Mouse (Mus musculus): ENCODE results near the gene Hist1h2ad. TPM values are rescaled to one million over a fixed set of nuclear protein-coding genes. Genes with fewer than 3 reads are reported as not detected.

The Hist1h2ad gene
- polyA plus RNA-seq, 1 experiment from 2014 or later: not detected

GRCm38 (mm10) chr13:23622861-23623450, 48.8 kb downstream of the Hist1h2ad start:
- WGBS: 29% methylated on average over 7 of the region's 7 CpGs
- H3K36me3 ChIP-seq (replicated peaks; ENCODE audit: control insufficient read depth, insufficient read depth): no peaks in the 10 kb centered on the region
- peak overlapping the region; percentile 53 for H3K4me3 ChIP-seq (replicated peaks; ENCODE audit: low read length)
- DNase-seq (ENCODE audit: low spot score) (peak; percentile 54), ATAC-seq (ENCODE audit: low FRiP score) (no peak)
- peak overlapping the region; percentile 100 for H3K4me2 ChIP-seq (replicated peaks)
- peaks cover 15% of the 10 kb centered on the region for H3K4me1 ChIP-seq (replicated peaks; ENCODE audit: control insufficient read depth, insufficient read depth, low read length)
- peak overlapping the region; percentile 94 for H3K27ac ChIP-seq
- no peaks in the 10 kb centered on the region for H3K9me3 ChIP-seq (ENCODE audit: control insufficient read depth, low read length)
- no peaks in the 10 kb centered on the region for H3K27me3 ChIP-seq (ENCODE audit: control insufficient read depth, insufficient read depth, low read length)
- H3K9ac ChIP-seq: peak overlapping the region; percentile 81

Small RNA genes within 50 kb of the gene (microRNA-seq; reads per million reads assigned to microRNA genes)
- gene Gm44297: not detected
- gene Gm44359: not detected
- not detected for gene Gm44394

Other genes with a start within 250 kb of the Hist1h2ad start
- gene Zfp322a, start 205.2 kb upstream of the Hist1h2ad start, polyA plus RNA-seq (2014; fragmentation: Nextera tagmentation; extraction: Ambion mirVana): 48.8 and 52.0 TPM in 2 replicates
- 8.5 and 8.9 TPM in 2 replicates for gene Abt1, start 150.5 kb upstream of the Hist1h2ad start, polyA plus RNA-seq (2014; fragmentation: Nextera tagmentation; extraction: Ambion mirVana)
- 0.05 TPM in 1 of 2 replicates, not detected in the other for gene Btn1a1, start 108.5 kb upstream of the Hist1h2ad start, polyA plus RNA-seq (2014; fragmentation: Nextera tagmentation; extraction: Ambion mirVana)
- gene Btn2a2, start 85.5 kb upstream of the Hist1h2ad start, polyA plus RNA-seq (2014; fragmentation: Nextera tagmentation; extraction: Ambion mirVana): 0.21 TPM in 1 of 2 replicates, not detected in the other
- 3.2 and 3.3 TPM in 2 replicates for gene Hist1h4h, start 43.3 kb upstream of the Hist1h2ad start, polyA plus RNA-seq (2014; fragmentation: Nextera tagmentation; extraction: Ambion mirVana)
- gene Hist1h2af, start 40.5 kb upstream of the Hist1h2ad start, polyA plus RNA-seq (2014; fragmentation: Nextera tagmentation; extraction: Ambion mirVana): 0.81 and 3.3 TPM in 2 replicates
- gene Hist1h3g, start 39.0 kb upstream of the Hist1h2ad start, polyA plus RNA-seq (2014; fragmentation: Nextera tagmentation; extraction: Ambion mirVana): 1.2 TPM in 1 of 2 replicates, not detected in the other
- gene Hist1h2bh, start 31.0 kb upstream of the Hist1h2ad start, polyA plus RNA-seq (2014; fragmentation: Nextera tagmentation; extraction: Ambion mirVana): 0.22 TPM in 1 of 2 replicates, not detected in the other
- 0.28 and 0.29 TPM in 2 replicates for gene Hist1h3f, start 30.3 kb upstream of the Hist1h2ad start, polyA plus RNA-seq (2014; fragmentation: Nextera tagmentation; extraction: Ambion mirVana)
- gene Hist1h4f, start 22.7 kb upstream of the Hist1h2ad start, polyA plus RNA-seq (2014; fragmentation: Nextera tagmentation; extraction: Ambion mirVana): not detected in 2 replicates
- 0.12 and 0.17 TPM in 2 replicates for gene Hist1h1d, start 21.1 kb upstream of the Hist1h2ad start, polyA plus RNA-seq (2014; fragmentation: Nextera tagmentation; extraction: Ambion mirVana)
- 1.5 and 3.1 TPM in 2 replicates for gene Hist1h3e, start 12.0 kb upstream of the Hist1h2ad start, polyA plus RNA-seq (2014; fragmentation: Nextera tagmentation; extraction: Ambion mirVana)
- 21.8 and 22.5 TPM in 2 replicates for gene Hist1h2ae, start 3.2 kb upstream of the Hist1h2ad start, polyA plus RNA-seq (2014; fragmentation: Nextera tagmentation; extraction: Ambion mirVana)
- 0.94 and 2.3 TPM in 2 replicates for gene Hist1h2bg, start 3.0 kb upstream of the Hist1h2ad start, polyA plus RNA-seq (2014; fragmentation: Nextera tagmentation; extraction: Ambion mirVana)
- 0.91 and 1.8 TPM in 2 replicates for gene Hist1h2bf, start 185 bp upstream of the Hist1h2ad start, polyA plus RNA-seq (2014; fragmentation: Nextera tagmentation; extraction: Ambion mirVana)
- gene Hist1h3d, start 1.4 kb downstream of the Hist1h2ad start, polyA plus RNA-seq (2014; fragmentation: Nextera tagmentation; extraction: Ambion mirVana): 1.4 and 2.2 TPM in 2 replicates
- 29.1 and 37.2 TPM in 2 replicates for gene Hist1h4d, start 7.2 kb downstream of the Hist1h2ad start, polyA plus RNA-seq (2014; fragmentation: Nextera tagmentation; extraction: Ambion mirVana)
- 0.52 and 1.0 TPM in 2 replicates for gene Hist1h2be, start 46.7 kb downstream of the Hist1h2ad start, polyA plus RNA-seq (2014; fragmentation: Nextera tagmentation; extraction: Ambion mirVana)
- 4.4 and 5.3 TPM in 2 replicates for gene Hist1h1e, start 48.2 kb downstream of the Hist1h2ad start, polyA plus RNA-seq (2014; fragmentation: Nextera tagmentation; extraction: Ambion mirVana)
- 0.26 and 0.27 TPM in 2 replicates for gene Hist1h2ac, start 109.6 kb downstream of the Hist1h2ad start, polyA plus RNA-seq (2014; fragmentation: Nextera tagmentation; extraction: Ambion mirVana)
- gene Hist1h2bc, start 109.8 kb downstream of the Hist1h2ad start, polyA plus RNA-seq (2014; fragmentation: Nextera tagmentation; extraction: Ambion mirVana): 14.5 and 15.1 TPM in 2 replicates
- gene Hist1h1t, start 121.4 kb downstream of the Hist1h2ad start, polyA plus RNA-seq (2014; fragmentation: Nextera tagmentation; extraction: Ambion mirVana): not detected in 2 replicates
- gene Hist1h4c, start 124.1 kb downstream of the Hist1h2ad start, polyA plus RNA-seq (2014; fragmentation: Nextera tagmentation; extraction: Ambion mirVana): 3.0 and 3.5 TPM in 2 replicates
- gene Hfe, start 136.5 kb downstream of the Hist1h2ad start, polyA plus RNA-seq (2014; fragmentation: Nextera tagmentation; extraction: Ambion mirVana): 4.8 and 7.0 TPM in 2 replicates
- 7.2 and 8.3 TPM in 2 replicates for gene Hist1h1c, start 164.4 kb downstream of the Hist1h2ad start, polyA plus RNA-seq (2014; fragmentation: Nextera tagmentation; extraction: Ambion mirVana)
- gene Hist1h3c, start 171.2 kb downstream of the Hist1h2ad start, polyA plus RNA-seq (2014; fragmentation: Nextera tagmentation; extraction: Ambion mirVana): 1.1 TPM in 1 of 2 replicates, not detected in the other
- 0.64 TPM in 1 of 2 replicates, not detected in the other for gene Hist1h2bb, start 172.4 kb downstream of the Hist1h2ad start, polyA plus RNA-seq (2014; fragmentation: Nextera tagmentation; extraction: Ambion mirVana)
- gene Hist1h2ab, start 176.7 kb downstream of the Hist1h2ad start, polyA plus RNA-seq (2014; fragmentation: Nextera tagmentation; extraction: Ambion mirVana): 6.7 and 9.8 TPM in 2 replicates
- gene Hist1h3b, start 177.9 kb downstream of the Hist1h2ad start, polyA plus RNA-seq (2014; fragmentation: Nextera tagmentation; extraction: Ambion mirVana): 1.1 and 1.8 TPM in 2 replicates
- gene Hist1h4b, start 182.6 kb downstream of the Hist1h2ad start, polyA plus RNA-seq (2014; fragmentation: Nextera tagmentation; extraction: Ambion mirVana): 2.1 TPM in 1 of 2 replicates, not detected in the other
- 0.55 TPM in 1 of 2 replicates, not detected in the other for gene Hist1h4a, start 186.8 kb downstream of the Hist1h2ad start, polyA plus RNA-seq (2014; fragmentation: Nextera tagmentation; extraction: Ambion mirVana)
- gene Hist1h3a, start 188.0 kb downstream of the Hist1h2ad start, polyA plus RNA-seq (2014; fragmentation: Nextera tagmentation; extraction: Ambion mirVana): 0.94 and 2.1 TPM in 2 replicates
- 0.50 and 1.1 TPM in 2 replicates for gene Hist1h1a, start 189.3 kb downstream of the Hist1h2ad start, polyA plus RNA-seq (2014; fragmentation: Nextera tagmentation; extraction: Ambion mirVana)
- not detected in 2 replicates for gene Trim38, start 195.5 kb downstream of the Hist1h2ad start, polyA plus RNA-seq (2014; fragmentation: Nextera tagmentation; extraction: Ambion mirVana)
- not detected in 2 replicates for gene Slc17a2, start 232.6 kb downstream of the Hist1h2ad start, polyA plus RNA-seq (2014; fragmentation: Nextera tagmentation; extraction: Ambion mirVana)